In the genomic region with DNA sequence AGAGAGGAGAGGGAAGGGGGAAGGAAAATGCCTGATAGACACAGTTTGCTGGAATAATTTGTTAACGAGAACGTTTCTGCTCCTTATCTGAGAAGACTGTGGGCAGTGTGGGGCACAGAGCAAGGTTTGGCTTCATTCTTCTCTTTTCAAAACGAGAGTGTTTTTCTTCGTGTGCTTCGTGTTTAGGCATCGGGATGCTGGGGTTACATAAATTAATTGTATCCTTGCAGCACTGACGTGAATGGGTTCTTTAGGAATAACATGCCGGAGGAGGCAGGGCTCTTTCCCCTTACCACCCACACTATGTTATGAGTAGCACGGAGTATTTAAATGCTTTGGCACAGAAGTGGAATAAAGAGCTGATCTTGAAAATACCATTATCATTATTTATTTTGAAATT, we compare ENCODE assay signal across 16 mouse cellular contexts.
DNase-seq lines count a peak whose midpoint lies in the region; ATAC-seq lines count a peak whose summit lies in the region.
"Had no signal": no experiment of that assay in that cellular context is flagged by ENCODE, and none has a peak within 500 bp of the region (broad histone marks: within the 10 kb centered on the region; RNA-seq: fewer than 3 reads in every experiment).

No protein-coding gene starts in this region.

- peak; percentile 82 for ATAC-seq in frontal cortex, adult (ENCODE audit: low TSS enrichment)
- ATAC-seq: activated CD4-positive, CD25-positive, alpha-beta regulatory T cell, adult 4 months; intestine, embryonic 16.5 days; midbrain, embryonic 15.5 days had no signal

- DNase-seq in frontal cortex, postnatal 10 days (ENCODE audit: low spot score in 2 of 2), result no peak
- DNase-seq in left cerebral cortex, adult 9 months (ENCODE audit: low spot score in 2 of 2), result peak; percentile 10 to 21
- no peak for DNase-seq in left cerebral cortex, adult 11 months (ENCODE audit: low spot score)
- peak; percentile 33 to 35 for DNase-seq in right cerebral cortex, adult 2 months (ENCODE audit: low spot score in 2 of 2)
- no peak for DNase-seq in right cerebral cortex, postnatal 4 days
- no peak for DNase-seq in urinary bladder, adult 18-20 months (ENCODE audit: low spot score in 2 of 2)
- DNase-seq: adrenal gland, postnatal 10 days; cerebellum, adult 11-12 months; cerebellum, postnatal 14 days; embryo, embryonic 11 days; kidney, postnatal 4 days; thymus, postnatal 25 days had no signal

Comparison
In these comparisons a context has a peak if more than half of its experiments do, and no peak if none do; other contexts are left out.
1. DNase-seq: peak in left cerebral cortex, adult 9 months (2 of 2) and right cerebral cortex, adult 2 months (2 of 2); none in frontal cortex, postnatal 10 days (0 of 2), left cerebral cortex, adult 11 months (single experiment), right cerebral cortex, postnatal 4 days (single experiment) and urinary bladder, adult 18-20 months (0 of 2).